Mouse (Mus musculus) limb, embryonic 12.5 days (tissue): Measurements from ENCODE around the gene Fgfr2. TPM values are rescaled to one million over a fixed set of nuclear protein-coding genes. Genes with fewer than 3 reads are reported as not detected.

ENCODE experiments used
- ATAC-seq: fragments of 200-750 bp; cut with Nextera tagmentation; 2 replicates; pipeline ENCODE4 v1.8.0; 2017; ENCODE audit warnings: low read depth, moderate TSS enrichment; ENCODE audit not compliant: insufficient number of reproducible peaks, insufficient read depth, low FRiP score, low TSS enrichment
- H3K27ac ChIP-seq: fragments of 300-500 bp; sonication (generic); 2 replicates; pipeline ENCODE4 v1.5.1; 2016; ENCODE audit warnings: mild to moderate bottlenecking, moderate library complexity
- H3K27me3 ChIP-seq: fragments of 300-500 bp; sonication (generic); 2 replicates; pipeline ENCODE4 v1.6.1; 2016; ENCODE audit warnings: mild to moderate bottlenecking, moderate library complexity
- H3K36me3 ChIP-seq: fragments of 300-500 bp; sonication (generic); 2 replicates; pipeline ENCODE4 v1.6.1; 2016; ENCODE audit warnings: mild to moderate bottlenecking, moderate library complexity
- H3K4me1 ChIP-seq: fragments of 300-500 bp; sonication (generic); replicated peaks from 2 replicates; pipeline ENCODE4 v1.6.1; 2016
- H3K4me2 ChIP-seq: fragments of 300-500 bp; sonication (generic); 2 replicates; pipeline ENCODE4 v1.6.1; 2016; ENCODE audit warnings: mild to moderate bottlenecking, moderate library complexity
- H3K4me3 ChIP-seq: fragments of 300-500 bp; sonication (generic); replicated peaks from 2 replicates; pipeline ENCODE4 v1.5.1; 2016; ENCODE audit warnings: mild to moderate bottlenecking
- H3K9ac ChIP-seq: fragments of 300-500 bp; sonication (generic); replicated peaks from 2 replicates; pipeline ENCODE4 v1.6.1; 2016; ENCODE audit warnings: mild to moderate bottlenecking, moderate library complexity
- H3K9me3 ChIP-seq: fragments of 300-500 bp; sonication (generic); 2 replicates; pipeline ENCODE4 v1.6.1; 2016; ENCODE audit warnings: mild to moderate bottlenecking, moderate library complexity
- WGBS: fragments of 180-500 bp; shearing (Covaris S2); methylation state at CpG from one replicate; pipeline ENCODE4 v1.1.7; 2016; 5-methylcytosine and 5-hydroxymethylcytosine counted together
- polyA plus RNA-seq: library from polyadenylated mRNA; unstranded; fragments of >200 nt; fragmentation: Nextera tagmentation; extraction: Ambion mirVana; gene quantifications from 2 replicates; pipeline ENCODE4 v1.2.1, GENCODE M21; 2016

The Fgfr2 gene
- polyA plus RNA-seq, 1 experiment from 2014 or later, result 112 TPM

DNA sequence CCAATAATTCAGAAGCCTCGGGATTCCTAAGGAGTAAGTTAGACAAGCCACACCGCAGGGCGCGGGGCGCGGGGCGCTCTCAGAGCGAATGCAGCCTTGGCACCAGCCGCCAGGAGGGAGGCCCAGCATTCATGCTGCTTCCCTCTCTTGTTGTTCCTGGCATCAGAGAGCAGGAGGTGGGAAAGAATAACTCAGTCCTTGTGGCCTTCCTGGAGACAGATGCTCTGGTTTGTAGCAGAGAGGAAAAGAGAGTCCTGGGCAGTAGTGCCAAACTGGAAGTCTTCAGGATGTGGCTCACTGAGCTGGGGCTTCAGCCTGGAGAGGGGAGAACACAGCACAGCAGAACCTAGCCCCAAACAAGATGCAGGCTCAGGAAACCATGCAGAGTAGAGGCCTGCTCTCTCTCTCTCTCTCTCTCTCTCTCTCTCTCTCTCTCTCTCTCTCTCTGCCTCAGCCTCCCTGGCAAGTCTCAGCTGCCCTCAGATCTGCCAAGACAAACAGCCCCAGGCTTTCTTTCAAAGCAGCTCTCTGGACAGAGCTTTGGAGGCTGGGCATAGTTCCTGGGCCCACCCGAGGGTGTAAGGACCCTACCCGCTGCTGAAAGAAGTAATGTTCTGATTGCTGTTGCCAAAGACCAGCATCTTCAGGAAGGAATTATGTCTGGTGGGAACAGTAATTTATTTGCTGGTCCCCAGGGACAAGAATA lies 2790.5 kb downstream of the Fgfr2 start:
- H3K27ac ChIP-seq, result peak overlapping the region; percentile 18; the same call in 1 of the 2 replicates
- no peak overlapping the region for H3K4me3 ChIP-seq
- H3K4me1 ChIP-seq, result peaks cover 15% of the 10 kb centered on the region
- H3K36me3 ChIP-seq, result no peaks in the 10 kb centered on the region
- H3K9ac ChIP-seq, result no peak overlapping the region
- H3K27me3 ChIP-seq, result peaks cover 13% of the 10 kb centered on the region; the same call in 1 of the 2 replicates
- WGBS, result 87% methylated on average over 11 of the region's 11 CpGs
- H3K9me3 ChIP-seq, result no peaks in the 10 kb centered on the region
- H3K4me2 ChIP-seq, result no peak overlapping the region
- no peak for ATAC-seq

GRCm38 (mm10) chr7:130327603-130328365 lies 2795.4 kb downstream of the Fgfr2 start:
- Histone ChIP-seq H3K36me3 (no peaks in the 10 kb centered on the region), H3K4me1 (peaks cover 27% of the 10 kb centered on the region), H3K27ac (peak overlapping the region; percentile 2; the same call in 1 of the 2 replicates), H3K4me3 (no peak overlapping the region), H3K4me2 (peak overlapping the region; percentile 39), H3K27me3 (peaks cover 25% of the 10 kb centered on the region), H3K9ac (no peak overlapping the region), H3K9me3 (no peaks in the 10 kb centered on the region)
- no peak for ATAC-seq
- 10% methylated on average over 15 of the region's 15 CpGs for WGBS

DNA sequence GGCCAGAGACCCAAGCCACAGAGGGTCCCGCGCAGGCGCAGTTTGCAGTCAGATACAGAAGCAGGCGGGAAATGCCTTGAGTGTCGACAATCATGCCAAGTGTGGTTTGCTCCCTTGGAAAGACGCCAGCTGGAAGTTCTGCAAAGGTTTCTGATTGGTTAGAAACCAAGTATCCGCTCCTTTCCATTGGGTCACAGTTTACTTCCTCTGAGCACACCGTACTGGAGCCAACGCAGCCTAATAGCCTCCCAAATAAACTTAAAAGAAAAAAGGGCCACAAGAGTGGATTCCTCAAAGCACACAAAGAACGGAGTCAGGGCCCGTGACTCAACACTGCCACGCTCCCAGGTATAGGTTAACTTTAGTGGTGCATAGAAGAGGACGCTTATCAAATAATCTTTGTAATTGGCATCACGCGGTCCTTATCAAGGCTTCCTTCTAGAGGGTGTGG lies 2797.1 kb downstream of the Fgfr2 start:
- peaks cover 25% of the 10 kb centered on the region for H3K27me3 ChIP-seq
- H3K4me3 ChIP-seq, result no peak overlapping the region
- 83% methylated on average over 15 of the region's 15 CpGs for WGBS
- H3K9ac ChIP-seq, result no peak overlapping the region
- no peak overlapping the region for H3K27ac ChIP-seq
- H3K4me2 ChIP-seq, result no peak overlapping the region
- H3K9me3 ChIP-seq, result no peaks in the 10 kb centered on the region
- ATAC-seq, result no peak
- no peaks in the 10 kb centered on the region for H3K36me3 ChIP-seq
- H3K4me1 ChIP-seq, result peaks cover 27% of the 10 kb centered on the region

DNA sequence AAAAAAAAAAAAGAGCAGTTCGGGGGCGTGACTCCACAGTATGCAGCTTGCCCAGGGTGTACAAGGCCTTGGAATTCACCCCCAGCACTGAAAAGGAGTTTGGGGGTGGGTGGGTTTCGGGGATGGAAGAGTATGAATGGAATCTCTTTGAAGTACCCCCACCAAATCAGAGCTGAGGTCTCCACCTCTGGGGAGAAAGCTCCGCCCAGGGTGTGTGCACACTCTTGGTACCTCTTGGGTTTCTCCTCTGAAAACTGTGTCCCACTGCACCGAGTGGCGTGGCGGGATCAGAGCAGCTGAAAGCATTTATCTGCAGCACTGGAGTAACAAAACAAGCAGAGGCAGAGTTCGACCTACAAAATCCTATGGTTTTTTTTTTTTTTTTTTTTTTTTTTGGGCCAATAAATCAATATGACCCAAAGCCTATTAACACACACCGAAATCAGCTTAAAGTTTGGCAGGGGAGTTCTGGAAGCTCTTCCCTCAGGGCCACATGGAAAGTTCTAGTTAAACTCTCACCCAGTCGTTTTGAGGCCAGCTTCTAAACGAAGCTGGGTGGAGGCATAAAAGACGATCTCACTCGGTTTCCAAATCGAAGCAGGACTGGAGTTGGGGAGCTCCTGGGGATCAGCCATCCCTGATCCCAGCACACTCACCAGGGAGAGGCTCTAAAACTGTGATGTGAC lies 2798.3 kb downstream of the Fgfr2 start:
- Histone ChIP-seq H3K36me3 (no peaks in the 10 kb centered on the region), H3K4me3 (no peak overlapping the region), H3K9ac (no peak overlapping the region), H3K27me3 (peaks cover 25% of the 10 kb centered on the region), H3K4me1 (peaks cover 33% of the 10 kb centered on the region), H3K4me2 (no peak overlapping the region), H3K27ac (no peak overlapping the region), H3K9me3 (no peaks in the 10 kb centered on the region)
- 42% methylated on average over 12 of the region's 14 CpGs for WGBS
- ATAC-seq, result 0 out of 2 replicates have a peak, but pooled peaks have one; percentile 49

GRCm38 (mm10) chr7:130323766-130324165 lies 2799.4 kb downstream of the Fgfr2 start:
- H3K9me3 ChIP-seq, result no peaks in the 10 kb centered on the region
- no peak overlapping the region for H3K27ac ChIP-seq
- ATAC-seq, result no peak
- H3K4me2 ChIP-seq, result no peak overlapping the region
- WGBS, result 86% methylated on average over 4 of the region's 4 CpGs
- H3K27me3 ChIP-seq, result peaks cover 22% of the 10 kb centered on the region
- H3K36me3 ChIP-seq, result no peaks in the 10 kb centered on the region
- H3K9ac ChIP-seq, result no peak overlapping the region
- H3K4me1 ChIP-seq, result peaks cover 36% of the 10 kb centered on the region
- no peak overlapping the region for H3K4me3 ChIP-seq

GRCm38 (mm10) chr7:130319799-130320556 lies 2803.2 kb downstream of the Fgfr2 start:
- no peaks in the 10 kb centered on the region for H3K9me3 ChIP-seq
- H3K27ac ChIP-seq, result peak overlapping the region; percentile 69
- no peaks in the 10 kb centered on the region for H3K27me3 ChIP-seq
- no peak overlapping the region for H3K4me3 ChIP-seq
- ATAC-seq, result no peak
- H3K9ac ChIP-seq, result peak overlapping the region; percentile 38
- WGBS, result 45% methylated on average over 8 of the region's 8 CpGs
- H3K36me3 ChIP-seq, result no peaks in the 10 kb centered on the region
- H3K4me2 ChIP-seq, result no peak overlapping the region
- peaks cover 17% of the 10 kb centered on the region for H3K4me1 ChIP-seq

GRCm38 (mm10) chr7:130316294-130316693 lies 2806.9 kb downstream of the Fgfr2 start:
- ATAC-seq, result no peak

DNA sequence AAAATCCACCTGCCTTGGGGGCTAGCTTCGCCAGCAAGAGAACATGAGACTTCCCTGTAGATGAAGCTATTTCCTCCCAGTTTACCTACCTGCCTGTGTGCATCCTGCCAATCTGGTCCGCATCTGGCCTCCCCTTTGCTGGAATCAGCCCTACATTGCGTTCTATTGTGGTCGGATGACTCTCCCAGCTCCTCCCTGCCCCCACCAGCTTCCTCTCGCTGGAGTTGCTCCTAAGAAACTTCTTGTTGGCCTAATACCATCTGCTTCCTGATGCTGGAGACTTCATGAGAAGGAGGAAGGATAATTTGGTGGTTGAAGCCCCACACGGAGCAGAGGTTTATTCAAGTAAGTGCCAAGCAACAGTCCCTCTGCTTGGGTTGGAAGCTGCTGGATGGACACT lies 2807.9 kb downstream of the Fgfr2 start:
- Histone ChIP-seq H3K4me2 (no peak overlapping the region), H3K27me3 (no peaks in the 10 kb centered on the region), H3K9me3 (no peaks in the 10 kb centered on the region), H3K4me1 (peaks cover 7% of the 10 kb centered on the region), H3K27ac (no peak overlapping the region), H3K36me3 (no peaks in the 10 kb centered on the region), H3K4me3 (no peak overlapping the region), H3K9ac (no peak overlapping the region)
- 77% methylated on average over 6 of the region's 6 CpGs for whole genome bisulfite sequencing
- ATAC-seq, result no peak

More at GRCm38 (mm10) chr7:130316294-130316693, 2806.9 kb downstream of the Fgfr2 start:
- WGBS, result 85% methylated on average over 3 of the region's 3 CpGs
- H3K4me3 ChIP-seq, result no peak overlapping the region
- H3K27me3 ChIP-seq, result no peaks in the 10 kb centered on the region
- H3K36me3 ChIP-seq, result no peaks in the 10 kb centered on the region
- H3K9ac ChIP-seq, result no peak overlapping the region
- no peak overlapping the region for H3K4me2 ChIP-seq
- peaks cover 9% of the 10 kb centered on the region for H3K4me1 ChIP-seq
- no peaks in the 10 kb centered on the region for H3K9me3 ChIP-seq
- no peak overlapping the region for H3K27ac ChIP-seq

- WGBS, result 94% methylated on average over 6 of the region's 6 CpGs
- H3K4me2 ChIP-seq, result no peak overlapping the region
- H3K27me3 ChIP-seq, result no peaks in the 10 kb centered on the region
- no peak overlapping the region for H3K9ac ChIP-seq
- H3K4me1 ChIP-seq, result peaks cover 5% of the 10 kb centered on the region
- no peak overlapping the region for H3K27ac ChIP-seq
- no peaks in the 10 kb centered on the region for H3K9me3 ChIP-seq
- H3K36me3 ChIP-seq, result no peaks in the 10 kb centered on the region
- H3K4me3 ChIP-seq, result no peak overlapping the region
- no peak for ATAC-seq
These were observed 2808.5 kb downstream of the Fgfr2 start for GRCm38 (mm10) chr7:130314658-130315057.

DNA sequence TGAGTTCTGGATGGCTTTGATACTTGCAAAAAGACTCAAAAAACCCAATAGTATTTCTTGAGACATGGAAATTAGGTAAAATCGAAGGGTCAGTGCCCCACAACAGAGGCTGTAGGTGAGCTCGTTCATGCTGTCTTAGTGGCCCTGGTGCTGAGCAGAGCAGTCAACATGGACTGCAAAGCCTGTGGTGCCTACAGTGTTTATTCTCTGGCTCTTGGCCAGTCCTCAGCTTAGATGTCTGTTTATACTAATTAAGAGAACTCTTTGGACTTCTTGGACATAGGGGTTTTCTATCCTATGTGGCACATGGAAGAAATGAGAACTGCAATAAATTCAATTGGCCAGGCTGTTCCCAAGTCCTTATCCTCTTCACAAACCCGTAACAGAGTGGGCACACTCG lies 2811.8 kb downstream of the Fgfr2 start:
- no peak for ATAC-seq
- H3K4me2 ChIP-seq, result no peak overlapping the region
- no peak overlapping the region for H3K4me3 ChIP-seq
- 0 out of 2 replicates have a peak, but pooled peaks cover 6% of the 10 kb centered on the region for H3K4me1 ChIP-seq
- H3K9ac ChIP-seq, result no peak overlapping the region
- H3K36me3 ChIP-seq, result no peaks in the 10 kb centered on the region
- 82% methylated on average over 4 of the region's 4 CpGs for WGBS
- no peak overlapping the region for H3K27ac ChIP-seq
- H3K9me3 ChIP-seq, result no peaks in the 10 kb centered on the region
- no peaks in the 10 kb centered on the region for H3K27me3 ChIP-seq
